Mouse (Mus musculus): ENCODE results near the gene Kcnj6. TPM values are rescaled to one million over a fixed set of nuclear protein-coding genes. Genes with fewer than 3 reads are reported as not detected.
A peak's percentile ranks its signal among the peaks of the same experiment; 100 is the strongest.

Gene Kcnj6
- polyA plus RNA-seq, 1 experiment from 2014 or later: 0.23 TPM

DNA sequence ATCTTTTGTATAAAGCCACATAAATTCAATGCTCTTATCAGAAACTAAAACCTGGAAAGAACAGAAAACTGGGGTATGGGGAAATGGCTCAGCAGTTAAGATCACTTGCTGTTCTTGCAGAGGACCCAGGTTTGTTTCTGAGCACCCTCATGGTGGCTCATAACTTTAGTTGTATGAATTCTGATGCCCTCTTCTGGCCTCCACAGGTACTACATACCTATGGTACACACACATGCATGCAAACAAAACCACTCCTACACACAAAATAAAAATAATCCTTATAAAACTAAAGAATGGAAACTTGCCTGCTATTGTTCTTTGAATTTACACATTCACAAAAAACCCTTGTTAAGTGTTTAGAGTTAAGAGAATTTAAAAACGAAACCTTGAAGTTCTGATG lies 131.7 kb downstream of the Kcnj6 start:
- WGBS: 84% methylated on average over 1 of the region's 1 CpGs
- Histone ChIP-seq H3K27ac (no peak overlapping the region), H3K36me3 (no peaks in the 10 kb centered on the region), H3K4me1 (no peaks in the 10 kb centered on the region), H3K4me3 (no peak overlapping the region), H3K27me3 (ENCODE audit: insufficient read depth, poor library complexity, severe bottlenecking) (peaks cover 5% of the 10 kb centered on the region; the same call in 1 of the 2 replicates), H3K9me3 (no peaks in the 10 kb centered on the region)
- DNase-seq (ENCODE audit: low spot score): no peak

DNA sequence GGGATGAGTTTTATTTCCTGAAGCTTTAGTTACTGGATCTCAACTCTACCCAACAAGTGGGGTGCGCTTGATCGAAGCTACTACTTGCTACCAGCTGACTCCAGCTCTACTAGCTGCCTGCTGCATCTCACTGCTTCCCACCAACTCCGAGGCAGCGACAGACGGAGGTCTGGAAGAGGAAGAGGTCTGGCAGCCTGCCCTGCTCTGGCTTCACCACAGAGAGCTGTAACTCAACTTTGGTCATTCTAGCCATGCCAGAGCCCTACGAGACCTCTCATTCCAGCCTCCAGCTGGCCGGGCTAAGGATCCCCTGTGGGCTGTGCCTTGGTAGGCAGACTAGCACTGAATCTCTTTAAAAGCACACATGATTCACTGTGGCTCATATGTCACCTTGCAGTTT lies 132.4 kb downstream of the Kcnj6 start:
- H3K27ac ChIP-seq: no peak overlapping the region
- no peaks in the 10 kb centered on the region for H3K9me3 ChIP-seq
- H3K4me1 ChIP-seq: no peaks in the 10 kb centered on the region
- peaks cover 5% of the 10 kb centered on the region; the same call in 1 of the 2 replicates for H3K27me3 ChIP-seq (ENCODE audit: insufficient read depth, poor library complexity, severe bottlenecking)
- no peak for DNase-seq (ENCODE audit: low spot score)
- 83% methylated on average over 7 of the region's 7 CpGs for WGBS
- no peaks in the 10 kb centered on the region for H3K36me3 ChIP-seq
- H3K4me3 ChIP-seq: no peak overlapping the region

DNA sequence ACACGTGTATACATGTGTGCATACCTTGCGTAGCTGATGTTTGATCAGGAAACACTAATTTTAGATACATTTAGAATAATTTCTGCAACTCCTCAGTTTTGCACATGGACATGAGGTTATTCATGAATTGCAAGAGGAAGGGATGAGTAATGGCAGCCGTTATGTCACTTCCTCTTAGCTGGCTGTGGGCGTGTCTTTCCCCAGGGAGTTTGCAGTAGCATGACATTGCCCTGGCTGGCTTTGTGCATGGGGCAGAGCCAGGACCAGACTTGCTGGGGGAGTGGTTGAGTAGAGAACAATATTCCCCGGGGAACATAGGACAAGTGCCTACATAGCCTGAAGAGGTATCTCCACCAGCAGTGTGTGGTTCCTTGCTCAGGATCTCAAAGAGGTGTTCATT lies 134.0 kb downstream of the Kcnj6 start:
- H3K4me1 ChIP-seq: no peaks in the 10 kb centered on the region
- DNase-seq (ENCODE audit: low spot score): no peak
- H3K27ac ChIP-seq: no peak overlapping the region
- H3K9me3 ChIP-seq: no peaks in the 10 kb centered on the region
- H3K36me3 ChIP-seq: no peaks in the 10 kb centered on the region
- 88% methylated on average over 5 of the region's 5 CpGs for WGBS
- H3K27me3 ChIP-seq (ENCODE audit: insufficient read depth, poor library complexity, severe bottlenecking): peaks cover 5% of the 10 kb centered on the region; the same call in 1 of the 2 replicates
- H3K4me3 ChIP-seq: no peak overlapping the region

DNA sequence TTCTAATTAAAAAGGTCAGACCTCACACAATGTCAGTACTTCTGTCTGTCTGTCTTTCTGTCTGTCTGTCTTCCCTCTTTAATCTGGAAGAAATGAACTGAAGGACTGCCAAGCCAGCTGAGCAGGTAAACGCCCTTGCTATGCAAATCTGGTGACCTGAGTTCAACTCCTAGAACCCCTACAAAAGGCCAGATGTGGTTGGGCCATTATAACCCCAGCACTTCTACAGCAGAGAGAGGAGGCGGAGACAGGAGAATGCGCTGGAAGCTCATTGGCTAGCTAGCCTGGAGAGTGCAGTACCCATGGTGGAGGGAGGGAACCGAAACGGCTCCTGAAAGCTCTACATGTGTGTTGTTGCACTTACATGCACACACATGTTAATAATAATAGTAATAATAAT lies 141.5 kb downstream of the Kcnj6 start:
- H3K27ac ChIP-seq: no peak overlapping the region
- no peak for DNase-seq (ENCODE audit: low spot score)
- no peaks in the 10 kb centered on the region for H3K36me3 ChIP-seq
- peaks cover 24% of the 10 kb centered on the region for H3K4me1 ChIP-seq
- H3K4me3 ChIP-seq: no peak overlapping the region
- no peaks in the 10 kb centered on the region for H3K27me3 ChIP-seq (ENCODE audit: insufficient read depth, poor library complexity, severe bottlenecking)
- H3K9me3 ChIP-seq: no peaks in the 10 kb centered on the region
- WGBS: 90% methylated on average over 5 of the region's 5 CpGs

DNA sequence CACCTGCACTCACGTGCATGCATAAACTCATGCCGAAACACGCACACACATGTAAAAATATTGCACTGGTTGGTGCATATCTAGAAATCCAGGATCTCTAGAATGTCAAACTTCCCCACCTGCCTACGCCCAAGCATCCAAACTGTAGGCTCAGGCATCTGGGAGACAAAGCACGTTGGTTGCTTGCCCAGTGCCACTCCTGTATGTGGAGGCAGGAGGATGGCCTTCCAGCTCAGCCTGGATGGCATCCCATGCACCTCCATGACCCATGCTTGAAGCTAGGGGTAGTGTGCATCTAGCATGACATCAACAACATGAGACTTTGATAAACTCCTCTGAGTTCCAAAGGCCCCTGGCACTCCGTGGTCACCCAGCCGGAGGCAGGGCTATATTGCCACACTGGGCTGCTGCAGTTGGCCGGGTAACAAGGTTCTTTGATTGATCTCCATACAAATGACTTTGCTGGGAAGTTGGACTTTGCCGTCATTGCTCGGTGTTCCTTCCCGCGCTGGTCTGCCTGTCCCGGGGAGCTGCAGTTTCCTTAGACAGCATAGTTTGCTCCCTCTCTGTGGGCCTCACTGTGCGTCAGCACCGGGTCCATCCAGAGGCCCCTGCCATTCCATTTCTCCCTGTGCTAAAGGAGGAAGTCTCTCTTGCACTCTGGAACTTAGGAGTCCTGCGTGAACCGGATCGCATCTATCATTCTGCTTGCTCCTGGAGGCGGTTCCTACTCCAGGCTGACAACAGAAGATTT lies 144.9 kb downstream of the Kcnj6 start:
- no peaks in the 10 kb centered on the region for H3K36me3 ChIP-seq
- H3K4me1 ChIP-seq: peaks cover 32% of the 10 kb centered on the region
- H3K27ac ChIP-seq: no peak overlapping the region
- H3K9me3 ChIP-seq: no peaks in the 10 kb centered on the region
- H3K4me3 ChIP-seq: no peak overlapping the region
- H3K27me3 ChIP-seq (ENCODE audit: insufficient read depth, poor library complexity, severe bottlenecking): no peaks in the 10 kb centered on the region
- DNase-seq (ENCODE audit: low spot score): no peak
- 75% methylated on average over 19 of the region's 19 CpGs for WGBS

GRCm38 (mm10) chr16:94850393-94850792 lies 147.1 kb downstream of the Kcnj6 start:
- no peak overlapping the region for H3K27ac ChIP-seq
- H3K9me3 ChIP-seq: no peaks in the 10 kb centered on the region
- H3K36me3 ChIP-seq: no peaks in the 10 kb centered on the region
- H3K4me3 ChIP-seq: no peak overlapping the region
- WGBS: 60% methylated on average over 14 of the region's 14 CpGs
- peaks cover 32% of the 10 kb centered on the region for H3K4me1 ChIP-seq
- DNase-seq (ENCODE audit: low spot score): no peak
- no peaks in the 10 kb centered on the region for H3K27me3 ChIP-seq (ENCODE audit: insufficient read depth, poor library complexity, severe bottlenecking)

DNA sequence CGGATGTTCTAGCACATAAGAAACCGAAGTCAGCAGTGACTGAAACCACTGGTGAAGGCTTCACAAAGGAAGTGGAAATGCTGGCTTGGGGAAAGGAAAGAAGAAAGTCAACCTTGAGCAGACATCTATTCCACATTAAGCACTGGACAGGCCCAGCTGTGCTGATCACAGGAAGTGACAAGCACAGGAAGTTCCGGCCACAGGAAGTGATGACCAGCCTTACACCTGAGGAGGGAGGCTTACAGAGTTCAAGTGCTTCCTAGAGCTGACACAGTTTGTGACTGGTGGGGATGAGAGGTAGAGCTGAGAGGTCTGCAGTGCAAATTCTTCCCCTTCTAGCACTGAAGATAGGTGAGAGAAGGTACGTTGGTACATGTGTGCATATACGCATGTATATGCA lies 151.5 kb downstream of the Kcnj6 start:
- 85% methylated on average over 5 of the region's 5 CpGs for WGBS
- H3K27me3 ChIP-seq (ENCODE audit: insufficient read depth, poor library complexity, severe bottlenecking): no peaks in the 10 kb centered on the region
- H3K36me3 ChIP-seq: no peaks in the 10 kb centered on the region
- H3K9me3 ChIP-seq: no peaks in the 10 kb centered on the region
- H3K4me1 ChIP-seq: peaks cover 21% of the 10 kb centered on the region
- H3K27ac ChIP-seq: no peak overlapping the region
- no peak for DNase-seq (ENCODE audit: low spot score)
- no peak overlapping the region for H3K4me3 ChIP-seq

- no peaks in the 10 kb centered on the region for H3K36me3 ChIP-seq
- DNase-seq (ENCODE audit: low spot score): no peak
Measured at GRCm38 (mm10) chr16:94844769-94845168, 152.7 kb downstream of the Kcnj6 start.

GRCm38 (mm10) chr16:94839398-94839797 lies 158.1 kb downstream of the Kcnj6 start:
- Histone ChIP-seq H3K27me3 (ENCODE audit: insufficient read depth, poor library complexity, severe bottlenecking) (no peaks in the 10 kb centered on the region), H3K4me3 (no peak overlapping the region), H3K27ac (peak overlapping the region; percentile 59), H3K4me1 (peaks cover 19% of the 10 kb centered on the region), H3K9me3 (no peaks in the 10 kb centered on the region), H3K36me3 (no peaks in the 10 kb centered on the region)
- WGBS: 31% methylated on average over 6 of the region's 6 CpGs
- DNase-seq (ENCODE audit: low spot score): no peak

More at GRCm38 (mm10) chr16:94844769-94845168, 152.7 kb downstream of the Kcnj6 start:
- Histone ChIP-seq H3K4me3 (no peak overlapping the region), H3K27ac (no peak overlapping the region), H3K27me3 (ENCODE audit: insufficient read depth, poor library complexity, severe bottlenecking) (no peaks in the 10 kb centered on the region), H3K9me3 (no peaks in the 10 kb centered on the region), H3K4me1 (peaks cover 18% of the 10 kb centered on the region)
- WGBS: 46% methylated on average over 4 of the region's 4 CpGs

GRCm38 (mm10) chr16:94837881-94838280 lies 159.6 kb downstream of the Kcnj6 start:
- Histone ChIP-seq H3K27ac (no peak overlapping the region), H3K9me3 (no peaks in the 10 kb centered on the region), H3K27me3 (ENCODE audit: insufficient read depth, poor library complexity, severe bottlenecking) (no peaks in the 10 kb centered on the region), H3K36me3 (no peaks in the 10 kb centered on the region), H3K4me1 (peaks cover 13% of the 10 kb centered on the region), H3K4me3 (no peak overlapping the region)
- DNase-seq (ENCODE audit: low spot score): no peak
- WGBS: 84% methylated on average over 9 of the region's 9 CpGs

DNA sequence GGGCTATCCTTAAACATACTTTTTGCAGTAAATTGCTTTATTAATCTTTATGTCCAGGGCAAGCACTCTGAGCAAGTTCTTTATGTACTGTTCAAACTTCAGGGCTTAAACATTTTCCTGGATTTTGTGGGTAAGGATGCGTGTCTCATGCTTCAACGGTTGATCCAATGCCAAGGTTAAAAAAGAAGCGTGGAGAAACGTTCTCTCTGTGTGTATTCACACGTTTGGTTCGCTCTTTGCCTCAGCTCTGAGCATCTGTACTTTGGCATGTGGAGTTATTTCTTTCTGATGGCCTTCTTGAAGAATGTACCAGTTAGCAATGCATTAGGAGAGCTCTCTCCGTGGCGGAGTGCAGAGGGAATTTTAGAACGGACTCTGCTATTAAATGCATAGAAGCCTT lies 163.0 kb downstream of the Kcnj6 start:
- WGBS: 88% methylated on average over 9 of the region's 9 CpGs
- H3K36me3 ChIP-seq: no peaks in the 10 kb centered on the region

DNA sequence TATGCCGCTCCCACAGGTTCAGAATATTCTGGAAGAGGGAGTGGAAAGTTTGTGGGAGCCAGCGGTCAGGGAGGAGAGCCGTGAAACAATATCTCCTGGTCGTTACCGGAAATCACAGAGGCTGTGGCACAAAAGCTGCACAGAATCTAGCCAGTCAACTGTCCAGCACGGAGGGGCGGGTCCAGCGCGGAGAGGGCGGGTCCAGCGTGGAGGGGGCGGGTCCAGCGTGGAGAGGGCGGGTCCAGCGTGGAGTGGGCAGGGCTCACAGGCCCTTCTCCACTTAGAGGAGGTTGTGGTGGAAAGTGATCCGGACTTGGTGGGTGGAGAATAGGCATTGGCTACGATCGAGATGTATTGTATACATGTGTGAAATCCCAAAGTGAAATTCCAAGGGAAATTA lies 169.3 kb downstream of the Kcnj6 start:
- no peaks in the 10 kb centered on the region for H3K36me3 ChIP-seq
- peak overlapping the region; percentile 30; the same call in 1 of the 2 replicates for H3K27ac ChIP-seq
- H3K4me3 ChIP-seq: no peak overlapping the region
- no peak for DNase-seq (ENCODE audit: low spot score)
- H3K9me3 ChIP-seq: no peaks in the 10 kb centered on the region
- H3K4me1 ChIP-seq: peaks cover 7% of the 10 kb centered on the region; the same call in 1 of the 2 replicates
- H3K27me3 ChIP-seq (ENCODE audit: insufficient read depth, poor library complexity, severe bottlenecking): no peaks in the 10 kb centered on the region
- 83% methylated on average over 18 of the region's 18 CpGs for WGBS

More for the DNA sequence above, 163.0 kb downstream of the Kcnj6 start:
- Histone ChIP-seq H3K4me3 (no peak overlapping the region), H3K4me1 (peaks cover 6% of the 10 kb centered on the region), H3K27me3 (ENCODE audit: insufficient read depth, poor library complexity, severe bottlenecking) (no peaks in the 10 kb centered on the region), H3K27ac (no peak overlapping the region), H3K9me3 (no peaks in the 10 kb centered on the region)
- no peak for DNase-seq (ENCODE audit: low spot score)

- DNase-seq (ENCODE audit: low spot score): no peak
- Histone ChIP-seq H3K36me3 (no peaks in the 10 kb centered on the region), H3K9me3 (no peaks in the 10 kb centered on the region), H3K27me3 (ENCODE audit: insufficient read depth, poor library complexity, severe bottlenecking) (no peaks in the 10 kb centered on the region), H3K4me1 (peaks cover 7% of the 10 kb centered on the region; the same call in 1 of the 2 replicates), H3K4me3 (no peak overlapping the region), H3K27ac (peak overlapping the region; percentile 30; the same call in 1 of the 2 replicates)
- 67% methylated on average over 8 of the region's 8 CpGs for WGBS
Measured at GRCm38 (mm10) chr16:94827092-94827585, 170.4 kb downstream of the Kcnj6 start.
